Mouse (Mus musculus) brain, embryonic 14.5 days (tissue): ENCODE data around the gene Hspa1l. TPM values are rescaled to one million over a fixed set of nuclear protein-coding genes. Genes with fewer than 3 reads are reported as not detected.
"Not testable (repeated sequence)": the region's sequence is repeated elsewhere in the genome, so short reads cannot be mapped to it uniquely, and the experiment has no call there.

Experiments
- DNase-seq: peaks from one replicate; pipeline ENCODE4 v3.0.0-alpha.2; 2011; ENCODE audit warnings: low read depth
- CTCF ChIP-seq: fragments of 200-500 bp; IDR thresholded peaks from 2 replicates; pipeline ENCODE4 v1.5.1; 2012; ENCODE audit warnings: inconsistent platforms, mild to moderate bottlenecking, moderate library complexity, borderline replicate concordance; ENCODE audit not compliant: insufficient read depth, insufficient read length; ENCODE audit errors: extremely low read depth
- POLR2A ChIP-seq: fragments of 200-500 bp; IDR thresholded peaks from 2 replicates; pipeline ENCODE4 v1.6.1; 2012; ENCODE audit warnings: mild to moderate bottlenecking, inconsistent platforms, borderline replicate concordance; ENCODE audit not compliant: poor library complexity, insufficient read depth, insufficient read length, severe bottlenecking; ENCODE audit errors: extremely low read depth
- polyA plus RNA-seq: library from polyadenylated mRNA; depleted of rRNA; stranded (reverse); fragments of >200 nt; gene quantifications from 2 replicates; pipeline ENCODE4 v1.2.3, GENCODE M21; 2012

The Hspa1l gene
- polyA plus RNA-seq, 1 experiment, result 0.40 TPM

- DNase-seq, result no peak
- TF ChIP-seq POLR2A (no peak), CTCF (no peak)
These were observed 25.9 kb upstream of the Hspa1l start for GRCm38 (mm10) chr17:34946486-34947140.

GRCm38 (mm10) chr17:34947606-34948005 is 24.9 kb upstream of the Hspa1l start:
- DNase-seq, result peak; percentile 48
- TF ChIP-seq CTCF, result peak; percentile 42; the same call in 1 of the 2 replicates
- no peak for TF ChIP-seq POLR2A

- DNase-seq, result not testable (repeated sequence)
These were observed 23.6 kb upstream of the Hspa1l start for GRCm38 (mm10) chr17:34948721-34949552.

GRCm38 (mm10) chr17:34949553-34949969 is 22.9 kb upstream of the Hspa1l start:
- TF ChIP-seq POLR2A (0 out of 2 replicates have a peak, but pooled peaks have one; percentile 12), CTCF (no peak)
- peak; percentile 2 for DNase-seq

- no peak for TF ChIP-seq POLR2A
- peak; percentile 19; the same call in 1 of the 2 replicates for TF ChIP-seq CTCF
- peak; percentile 18 for DNase-seq
These were observed 21.7 kb upstream of the Hspa1l start for GRCm38 (mm10) chr17:34950514-34951455.

- peak; percentile 43 for DNase-seq
- TF ChIP-seq POLR2A, result no peak
- TF ChIP-seq CTCF, result no peak
These were observed 20.7 kb upstream of the Hspa1l start for GRCm38 (mm10) chr17:34951636-34952377.

- peak; percentile 90 for DNase-seq
- TF ChIP-seq POLR2A (peak; percentile 91; the same call in 1 of the 2 replicates), CTCF (peak; percentile 60; the same call in 1 of the 2 replicates)
These were observed 20.0 kb upstream of the Hspa1l start for GRCm38 (mm10) chr17:34952378-34953040.

GRCm38 (mm10) chr17:34953258-34953657 is 19.2 kb upstream of the Hspa1l start:
- no peak for DNase-seq
- TF ChIP-seq POLR2A (no peak), CTCF (no peak)

GRCm38 (mm10) chr17:34953904-34954303 is 18.6 kb upstream of the Hspa1l start:
- TF ChIP-seq CTCF (no peak), POLR2A (no peak)
- no peak for DNase-seq

- no peak for DNase-seq
- TF ChIP-seq CTCF, result no peak
- TF ChIP-seq POLR2A, result no peak
These were observed 17.7 kb upstream of the Hspa1l start for GRCm38 (mm10) chr17:34954831-34955230.

GRCm38 (mm10) chr17:34955884-34956283 is 16.6 kb upstream of the Hspa1l start:
- no peak for DNase-seq
- TF ChIP-seq POLR2A (no peak), CTCF (no peak)

- no peak for TF ChIP-seq CTCF
- peak; percentile 57 for DNase-seq
These were observed 16.2 kb upstream of the Hspa1l start for GRCm38 (mm10) chr17:34956340-34956739.

- DNase-seq, result not testable (repeated sequence)
These were observed 15.2 kb upstream of the Hspa1l start for GRCm38 (mm10) chr17:34957291-34957690.

GRCm38 (mm10) chr17:34957966-34958365 is 14.5 kb upstream of the Hspa1l start:
- DNase-seq, result not testable (repeated sequence)

GRCm38 (mm10) chr17:34958734-34959129 is 13.8 kb upstream of the Hspa1l start:
- not testable (repeated sequence) for DNase-seq

GRCm38 (mm10) chr17:34959130-34959778 is 13.2 kb upstream of the Hspa1l start, which contains the start of gene Hspa1b:
Gene Hspa1b (minus strand): TSS chr17:34959238.
- DNase-seq, result peak; percentile 84
